Mouse (Mus musculus) thymus, adult 2 months (tissue): ENCODE data around the gene Hs3st3a1. TPM values are rescaled to one million over a fixed set of nuclear protein-coding genes. Genes with fewer than 3 reads are reported as not detected.

Source experiments
- DNase-seq: peaks from one replicate; pipeline ENCODE4 v3.0.0; 2021
- H3K27ac ChIP-seq: fragments of 200-500 bp; 2 replicates; pipeline ENCODE4 v1.5.1; 2012; ENCODE audit warnings: low read length, control low read depth; ENCODE audit not compliant: control insufficient read depth, insufficient read depth
- H3K27me3 ChIP-seq: fragments of 200-500 bp; 2 replicates; pipeline ENCODE4 v1.6.1; 2012; ENCODE audit warnings: mild to moderate bottlenecking, low read length, moderate library complexity, mixed read lengths; ENCODE audit not compliant: control insufficient read depth, insufficient read depth
- H3K36me3 ChIP-seq: fragments of 200-500 bp; 2 replicates; pipeline ENCODE4 v1.6.1; 2012; ENCODE audit warnings: mild to moderate bottlenecking, low read length, moderate library complexity; ENCODE audit not compliant: control insufficient read depth, insufficient read depth
- H3K4me1 ChIP-seq: fragments of 200-500 bp; replicated peaks from 2 replicates; pipeline ENCODE4 v1.6.1; 2012; ENCODE audit warnings: low read length; ENCODE audit not compliant: control insufficient read depth, insufficient read depth
- H3K4me3 ChIP-seq: fragments of 200-500 bp; 2 replicates; pipeline ENCODE4 v1.5.1; 2012; ENCODE audit warnings: mild to moderate bottlenecking, low read length, control low read depth, moderate library complexity; ENCODE audit not compliant: control insufficient read depth, insufficient read depth
- CTCF ChIP-seq: fragments of 200-500 bp; IDR thresholded peaks from 2 replicates; pipeline ENCODE4 v1.5.1; 2012; ENCODE audit warnings: mild to moderate bottlenecking, control low read depth, low read length, moderate library complexity, borderline replicate concordance; ENCODE audit not compliant: control insufficient read depth, poor library complexity, insufficient read depth; ENCODE audit errors: extremely low read depth
- POLR2A ChIP-seq: fragments of 200-500 bp; IDR thresholded peaks from 2 replicates; pipeline ENCODE4 v1.6.1; 2012; ENCODE audit warnings: mild to moderate bottlenecking, low read length, control low read depth, moderate library complexity; ENCODE audit not compliant: control insufficient read depth, poor library complexity, insufficient read depth; ENCODE audit errors: extremely low read depth
- WGBS: fragments of 180-500 bp; shearing (Covaris S2); methylation state at CpG from one replicate; pipeline ENCODE4 v1.1.7; 2018; 5-methylcytosine and 5-hydroxymethylcytosine counted together
- polyA plus RNA-seq: library from polyadenylated mRNA; depleted of rRNA; stranded (reverse); fragments of >200 nt; gene quantifications from 2 replicates; pipeline ENCODE4 v1.2.3, GENCODE M21; 2012

Hs3st3a1 gene
- polyA plus RNA-seq, 1 experiment: 0.89 TPM

DNA sequence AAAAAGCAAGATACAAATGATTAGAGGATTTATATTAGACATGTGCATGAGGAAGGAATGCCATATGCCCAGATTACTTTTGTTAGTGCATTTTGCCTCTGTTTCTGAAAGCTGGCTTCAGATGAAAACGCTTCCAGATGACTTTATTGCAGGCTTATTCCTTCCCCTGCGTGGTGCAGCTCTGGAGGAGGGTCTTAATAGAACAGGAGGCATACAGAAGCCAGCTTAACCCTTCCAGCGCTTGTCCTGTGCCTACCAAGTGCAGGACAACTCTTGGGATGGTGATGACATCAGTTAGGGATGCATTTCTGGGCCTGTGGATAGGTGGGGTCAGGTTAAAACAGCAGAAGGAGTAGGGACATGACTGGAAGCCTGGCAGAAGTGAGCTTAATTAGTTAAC lies 7.6 kb downstream of the Hs3st3a1 start:
- no peak overlapping the region for H3K4me3 ChIP-seq
- no peaks in the 10 kb centered on the region for H3K4me1 ChIP-seq
- 49% methylated on average over 3 of the region's 3 CpGs for WGBS
- H3K27me3 ChIP-seq: no peaks in the 10 kb centered on the region; the same call in 1 of the 2 replicates
- TF ChIP-seq CTCF (no peak), POLR2A (no peak)
- no peak for DNase-seq
- no peak overlapping the region for H3K27ac ChIP-seq
- no peaks in the 10 kb centered on the region for H3K36me3 ChIP-seq

DNA sequence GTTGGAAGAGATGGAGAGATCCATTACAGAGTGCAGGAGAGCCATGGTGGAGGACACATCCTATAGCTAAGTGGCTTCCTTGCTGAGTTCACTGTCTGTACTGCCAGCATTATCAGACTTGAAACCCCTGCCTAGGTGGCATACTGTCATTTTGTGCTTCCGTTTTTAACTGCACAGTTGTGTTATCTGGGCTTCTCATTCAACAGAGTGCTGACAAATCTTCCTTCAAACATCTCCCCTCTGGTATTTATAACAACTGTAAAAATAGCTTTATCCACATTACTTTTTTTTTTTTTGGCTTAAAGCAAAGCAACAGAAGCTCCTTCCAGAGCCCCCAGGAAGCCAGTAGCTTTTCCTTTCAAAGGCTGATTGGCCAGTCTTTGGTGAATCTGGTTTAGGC lies 10.1 kb downstream of the Hs3st3a1 start:
- Histone ChIP-seq H3K36me3 (no peaks in the 10 kb centered on the region), H3K27ac (no peak overlapping the region), H3K4me1 (no peaks in the 10 kb centered on the region), H3K4me3 (no peak overlapping the region), H3K27me3 (no peaks in the 10 kb centered on the region; the same call in 1 of the 2 replicates)
- DNase-seq: no peak
- WGBS: 82% methylated on average over 1 of the region's 1 CpGs
- no peak for TF ChIP-seq POLR2A
- TF ChIP-seq CTCF: no peak

DNA sequence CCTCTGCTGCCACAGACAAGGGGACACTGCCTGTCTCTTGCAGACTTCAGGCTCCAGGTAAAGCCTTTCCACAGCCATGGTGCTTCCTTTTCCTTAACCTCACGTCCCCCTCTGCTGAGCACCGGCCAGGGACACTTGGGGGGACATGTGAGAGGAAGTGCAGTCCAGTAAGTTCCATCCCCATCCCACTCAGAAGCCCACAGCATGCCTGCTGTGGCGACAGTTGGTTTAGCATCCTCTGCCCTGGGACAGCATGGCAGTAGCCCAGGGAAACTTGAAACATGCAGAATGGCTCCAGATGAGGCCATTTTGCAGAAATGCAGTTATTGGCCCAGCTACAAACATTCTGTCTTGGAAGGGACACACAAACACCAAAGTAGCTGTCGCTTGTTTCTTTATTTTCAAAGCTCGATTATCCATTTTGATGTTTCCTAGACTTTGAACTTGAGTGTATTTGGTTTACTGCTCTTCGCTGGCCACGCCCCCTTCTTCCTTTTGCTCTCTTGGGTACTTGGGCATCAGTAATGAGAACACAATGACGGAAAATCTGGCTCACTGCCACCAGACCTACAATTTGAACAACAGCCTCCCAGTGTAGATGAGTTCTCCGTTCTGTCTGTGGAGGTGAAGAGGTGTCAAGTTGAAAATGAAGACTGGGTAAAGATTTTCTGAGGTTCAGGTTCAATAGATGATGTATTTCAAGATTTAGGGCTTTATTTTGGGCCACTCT lies 13.6 kb downstream of the Hs3st3a1 start:
- Histone ChIP-seq H3K36me3 (no peaks in the 10 kb centered on the region), H3K27me3 (no peaks in the 10 kb centered on the region), H3K27ac (no peak overlapping the region), H3K4me3 (no peak overlapping the region), H3K4me1 (no peaks in the 10 kb centered on the region)
- DNase-seq: no peak
- TF ChIP-seq CTCF (no peak), POLR2A (no peak)
- 92% methylated on average over 9 of the region's 9 CpGs for WGBS

DNA sequence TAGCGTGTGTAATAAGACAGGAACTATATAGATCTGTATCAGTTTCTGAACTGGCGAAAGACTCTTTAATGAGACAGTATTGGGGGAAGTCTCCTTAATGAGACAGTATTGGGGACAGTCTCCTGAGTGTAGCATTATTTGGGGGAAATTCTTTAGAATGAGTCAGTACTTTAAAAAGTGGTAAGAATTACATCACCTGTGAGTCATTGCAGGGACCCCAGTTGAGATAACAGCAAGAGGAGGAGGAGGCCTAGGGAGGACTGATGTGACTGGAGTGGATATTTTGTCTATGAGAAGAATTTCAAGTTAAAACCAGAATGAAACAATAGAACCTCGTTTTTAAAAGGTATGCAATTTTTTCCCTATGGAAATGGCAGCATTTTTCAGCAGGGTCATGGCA lies 26.6 kb downstream of the Hs3st3a1 start:
- Histone ChIP-seq H3K4me3 (no peak overlapping the region), H3K4me1 (no peaks in the 10 kb centered on the region), H3K36me3 (no peaks in the 10 kb centered on the region), H3K27me3 (no peaks in the 10 kb centered on the region), H3K27ac (no peak overlapping the region)
- DNase-seq: no peak
- 74% methylated on average over 3 of the region's 3 CpGs for WGBS
- no peak for TF ChIP-seq CTCF
- TF ChIP-seq POLR2A: no peak

DNA sequence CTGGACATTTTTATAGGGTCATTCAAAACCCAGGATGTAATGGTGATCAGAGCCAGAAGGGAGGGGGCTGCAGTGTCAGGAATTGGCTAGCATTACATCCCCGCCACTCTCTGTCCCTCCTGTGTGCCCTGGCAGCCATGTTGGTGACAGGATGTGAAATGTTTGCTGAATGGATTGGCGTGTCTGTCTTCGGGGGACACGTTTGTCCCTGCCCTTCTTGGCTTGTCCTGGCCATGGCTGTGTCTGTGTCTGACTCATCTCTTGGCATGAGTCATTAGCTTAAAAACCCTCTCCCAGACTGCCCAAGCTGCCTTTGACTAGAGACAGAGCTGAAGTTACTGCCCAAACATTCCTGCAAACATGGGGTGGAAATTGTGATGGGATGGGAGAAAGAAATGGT lies 33.6 kb downstream of the Hs3st3a1 start:
- 82% methylated on average over 4 of the region's 4 CpGs for WGBS
- no peak overlapping the region for H3K27ac ChIP-seq
- H3K4me3 ChIP-seq: no peak overlapping the region
- no peaks in the 10 kb centered on the region for H3K4me1 ChIP-seq
- TF ChIP-seq POLR2A (no peak), CTCF (no peak)
- no peaks in the 10 kb centered on the region for H3K36me3 ChIP-seq
- no peaks in the 10 kb centered on the region for H3K27me3 ChIP-seq
- DNase-seq: no peak

DNA sequence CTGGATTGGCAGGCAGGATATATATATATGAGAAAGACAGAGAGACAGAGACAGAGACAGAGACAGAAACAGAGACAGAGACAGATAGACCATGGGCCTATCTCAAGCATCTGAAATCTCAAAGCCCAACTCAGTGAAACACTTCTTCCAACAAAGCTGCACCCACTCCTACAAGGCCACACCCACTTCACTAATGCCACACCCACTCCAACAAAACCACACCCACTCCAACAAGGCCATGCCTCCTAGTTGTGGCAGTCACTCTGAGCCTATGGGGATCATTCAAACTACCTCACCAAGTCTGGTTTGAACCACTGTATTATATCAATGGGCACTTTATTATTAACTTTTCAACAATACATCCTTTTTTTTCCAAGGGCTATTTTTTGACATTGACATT lies 35.6 kb downstream of the Hs3st3a1 start:
- Histone ChIP-seq H3K27me3 (no peaks in the 10 kb centered on the region), H3K4me1 (no peaks in the 10 kb centered on the region), H3K4me3 (no peak overlapping the region), H3K36me3 (no peaks in the 10 kb centered on the region), H3K27ac (no peak overlapping the region)
- DNase-seq: no peak
- TF ChIP-seq CTCF: no peak
- no peak for TF ChIP-seq POLR2A

DNA sequence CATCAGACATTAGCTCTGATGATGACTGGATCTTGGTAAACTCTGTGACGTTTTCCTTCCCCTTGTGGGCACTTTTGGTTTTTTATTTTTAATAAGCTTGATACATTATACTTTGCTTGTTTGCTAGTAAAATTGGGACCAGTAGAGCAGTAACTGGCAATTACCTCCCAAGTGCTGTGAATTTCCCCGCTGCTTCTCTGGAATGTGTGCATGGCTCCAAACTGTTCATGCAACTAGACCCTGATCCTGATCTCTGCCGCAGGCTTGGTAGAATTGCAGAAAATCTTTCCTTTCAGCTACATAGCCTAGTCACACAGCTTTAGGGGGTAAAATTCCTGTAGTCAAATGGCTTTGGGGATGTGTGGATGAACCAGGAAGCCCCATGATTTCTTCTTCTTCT lies 38.5 kb downstream of the Hs3st3a1 start:
- H3K4me1 ChIP-seq: no peaks in the 10 kb centered on the region
- TF ChIP-seq CTCF (no peak), POLR2A (no peak)
- no peak for DNase-seq
- H3K4me3 ChIP-seq: no peak overlapping the region
- WGBS: 77% methylated on average over 3 of the region's 3 CpGs
- H3K27ac ChIP-seq: no peak overlapping the region
- H3K36me3 ChIP-seq: no peaks in the 10 kb centered on the region
- H3K27me3 ChIP-seq: no peaks in the 10 kb centered on the region
